Mouse (Mus musculus): ENCODE data around the gene Dnal1. TPM values are rescaled to one million over a fixed set of nuclear protein-coding genes. Genes with fewer than 3 reads are reported as not detected.

Gene Dnal1
- polyA plus RNA-seq, 1 experiment from 2014 or later = 6.1 TPM

DNA sequence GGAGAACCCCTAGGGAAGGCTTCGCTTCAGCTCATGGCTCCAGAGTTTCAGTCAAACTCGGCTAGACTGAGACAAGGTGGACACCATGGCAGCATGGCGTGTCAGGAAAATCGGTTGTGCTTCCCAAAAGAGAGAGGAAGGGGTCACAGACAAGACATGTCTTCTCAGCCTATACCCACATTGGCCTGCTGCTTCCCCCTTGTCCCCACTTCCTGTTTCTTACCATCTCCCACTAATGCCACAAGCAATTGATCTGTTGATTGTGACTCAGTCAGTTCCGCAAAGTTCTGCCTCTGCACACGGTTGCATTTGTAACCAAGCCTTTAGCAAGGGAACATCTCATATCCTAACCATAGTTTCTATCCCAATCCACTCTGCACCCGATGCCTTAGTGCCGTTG is 15.8 kb downstream of the Dnal1 start:
- no peaks in the 10 kb centered on the region for H3K4me1 ChIP-seq
- H3K4me3 ChIP-seq = no peak overlapping the region
- 92% methylated on average over 8 of the region's 8 CpGs for WGBS
- no peaks in the 10 kb centered on the region for H3K27me3 ChIP-seq
- H3K9me3 ChIP-seq = no peaks in the 10 kb centered on the region
- no peak overlapping the region for H3K4me2 ChIP-seq (replicated peaks)
- peaks cover 48% of the 10 kb centered on the region for H3K36me3 ChIP-seq
- H3K9ac ChIP-seq = no peak overlapping the region
- ATAC-seq (ENCODE audit: low FRiP score, low read depth) = no peak
- H3K27ac ChIP-seq = no peak overlapping the region

- Histone ChIP-seq H3K4me1 (no peaks in the 10 kb centered on the region), H3K4me2 (replicated peaks) (no peak overlapping the region), H3K36me3 (peaks cover 60% of the 10 kb centered on the region), H3K9ac (no peak overlapping the region), H3K9me3 (no peaks in the 10 kb centered on the region), H3K27me3 (no peaks in the 10 kb centered on the region), H3K4me3 (no peak overlapping the region), H3K27ac (no peak overlapping the region)
- ATAC-seq (ENCODE audit: low FRiP score, low read depth) = no peak
- WGBS = 59% methylated on average over 3 of the region's 3 CpGs
These were observed 18.1 kb downstream of the Dnal1 start for GRCm38 (mm10) chr12:84132265-84132664.

- Histone ChIP-seq H3K4me2 (replicated peaks) (no peak overlapping the region), H3K36me3 (peaks cover 46% of the 10 kb centered on the region), H3K27me3 (no peaks in the 10 kb centered on the region), H3K9ac (no peak overlapping the region), H3K4me1 (no peaks in the 10 kb centered on the region), H3K9me3 (no peaks in the 10 kb centered on the region), H3K4me3 (no peak overlapping the region), H3K27ac (no peak overlapping the region)
- WGBS = 93% methylated on average over 7 of the region's 7 CpGs
- no peak for ATAC-seq (ENCODE audit: low FRiP score, low read depth)
These were observed 23.0 kb downstream of the Dnal1 start for GRCm38 (mm10) chr12:84137131-84137530.

DNA sequence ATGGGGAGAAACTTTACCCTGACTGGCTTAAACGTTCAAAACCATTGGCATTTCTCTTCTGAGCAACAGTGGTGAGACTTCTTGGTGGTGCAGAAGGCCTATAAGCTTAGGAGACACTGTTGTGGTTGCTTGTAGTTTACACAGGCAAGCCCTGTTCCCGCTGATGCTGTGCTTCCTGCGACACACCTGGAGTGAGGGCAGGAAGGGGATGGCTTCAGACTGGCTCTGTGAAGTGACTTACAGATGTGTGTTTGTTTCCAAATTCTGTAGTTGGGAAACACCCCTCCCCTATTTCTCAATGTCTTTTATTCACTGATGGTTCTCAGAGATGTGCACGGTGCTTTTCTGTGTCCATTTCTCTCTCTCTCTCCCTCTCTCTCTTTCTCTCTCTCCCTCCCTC is 26.0 kb downstream of the Dnal1 start:
- no peak for ATAC-seq (ENCODE audit: low FRiP score, low read depth)
- Histone ChIP-seq H3K27me3 (no peaks in the 10 kb centered on the region), H3K9ac (no peak overlapping the region), H3K36me3 (peaks cover 48% of the 10 kb centered on the region), H3K4me3 (no peak overlapping the region), H3K27ac (no peak overlapping the region), H3K9me3 (no peaks in the 10 kb centered on the region), H3K4me1 (no peaks in the 10 kb centered on the region), H3K4me2 (replicated peaks) (no peak overlapping the region)
- 71% methylated on average over 4 of the region's 4 CpGs for WGBS

GRCm38 (mm10) chr12:84141271-84141670 is 27.1 kb downstream of the Dnal1 start:
- Histone ChIP-seq H3K36me3 (peaks cover 39% of the 10 kb centered on the region), H3K27me3 (no peaks in the 10 kb centered on the region), H3K4me1 (no peaks in the 10 kb centered on the region), H3K27ac (no peak overlapping the region), H3K4me3 (no peak overlapping the region), H3K4me2 (replicated peaks) (no peak overlapping the region), H3K9ac (no peak overlapping the region), H3K9me3 (no peaks in the 10 kb centered on the region)
- no peak for ATAC-seq (ENCODE audit: low FRiP score, low read depth)
- 86% methylated on average over 4 of the region's 4 CpGs for WGBS

DNA sequence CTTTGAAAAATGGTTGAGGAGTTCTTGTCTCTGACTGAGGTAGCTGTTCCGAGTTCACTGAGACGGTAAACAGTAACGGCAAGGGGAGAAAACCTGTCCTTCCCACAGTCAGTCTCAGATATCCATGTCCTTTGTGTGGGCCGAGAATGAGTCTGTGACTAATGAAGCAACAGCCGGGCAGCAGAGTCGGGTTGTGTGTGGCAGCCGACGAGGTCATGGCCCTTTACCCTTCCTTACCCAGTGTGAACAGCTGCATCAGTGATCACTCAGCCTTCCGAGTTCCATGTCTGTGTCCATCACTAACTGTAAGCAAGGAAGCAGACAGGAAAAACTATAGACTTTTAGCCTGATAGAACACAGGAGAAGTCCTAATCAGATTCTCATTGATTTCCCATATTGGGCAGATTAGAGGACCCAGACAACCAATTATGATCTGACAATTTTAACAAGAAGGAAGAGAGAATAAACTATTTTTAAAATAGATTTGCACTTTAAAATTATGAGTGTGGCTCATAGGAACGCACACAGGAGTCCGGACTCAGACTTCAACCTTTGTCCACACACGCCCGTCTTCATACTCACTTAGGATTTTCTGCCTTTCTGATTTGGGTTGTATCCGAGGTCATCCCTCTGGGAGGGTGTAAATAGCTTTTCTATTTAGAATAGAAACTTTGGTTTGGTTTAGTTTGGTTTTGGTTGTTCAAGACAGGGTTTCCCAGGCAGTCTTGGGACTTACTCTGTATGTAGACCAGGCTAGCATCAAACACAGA is 28.3 kb downstream of the Dnal1 start:
- Histone ChIP-seq H3K27me3 (no peaks in the 10 kb centered on the region), H3K4me3 (no peak overlapping the region), H3K9ac (no peak overlapping the region), H3K36me3 (peaks cover 36% of the 10 kb centered on the region), H3K9me3 (no peaks in the 10 kb centered on the region), H3K4me1 (no peaks in the 10 kb centered on the region), H3K4me2 (replicated peaks) (no peak overlapping the region), H3K27ac (no peak overlapping the region)
- ATAC-seq (ENCODE audit: low FRiP score, low read depth) = no peak
- 67% methylated on average over 14 of the region's 14 CpGs for WGBS

GRCm38 (mm10) chr12:84147954-84148621 is 33.9 kb downstream of the Dnal1 start, which contains the start of gene Pnma1:
Gene Pnma1 (minus strand): TSS chr12:84148489.
- Histone ChIP-seq H3K4me2 (replicated peaks) (peak within 1 kb of the TSS; percentile 96), H3K27me3 (no peaks in the 10 kb centered on the region), H3K4me3 (peak within 1 kb of the TSS; percentile 56), H3K9ac (peak within 1 kb of the TSS; percentile 74), H3K27ac (no peak within 1 kb of the TSS), H3K9me3 (no peaks in the 10 kb centered on the region), H3K36me3 (peaks cover 32% of the 10 kb centered on the region), H3K4me1 (peaks cover 23% of the 10 kb centered on the region)
- peak; percentile 86 for ATAC-seq (ENCODE audit: low FRiP score, low read depth)
- 2% methylated on average over 50 of the region's 50 CpGs for WGBS

- 17% methylated on average over 10 of the region's 10 CpGs for WGBS
- H3K27me3 ChIP-seq = no peaks in the 10 kb centered on the region
- H3K4me2 ChIP-seq (replicated peaks) = peak overlapping the region; percentile 96
- peak overlapping the region; percentile 74 for H3K9ac ChIP-seq
- H3K36me3 ChIP-seq = peaks cover 35% of the 10 kb centered on the region
- no peak for ATAC-seq (ENCODE audit: low FRiP score, low read depth)
- peaks cover 23% of the 10 kb centered on the region for H3K4me1 ChIP-seq
- no peak overlapping the region for H3K27ac ChIP-seq
- peak overlapping the region; percentile 56 for H3K4me3 ChIP-seq
- no peaks in the 10 kb centered on the region for H3K9me3 ChIP-seq
These were observed 34.5 kb downstream of the Dnal1 start for GRCm38 (mm10) chr12:84148622-84149012.

DNA sequence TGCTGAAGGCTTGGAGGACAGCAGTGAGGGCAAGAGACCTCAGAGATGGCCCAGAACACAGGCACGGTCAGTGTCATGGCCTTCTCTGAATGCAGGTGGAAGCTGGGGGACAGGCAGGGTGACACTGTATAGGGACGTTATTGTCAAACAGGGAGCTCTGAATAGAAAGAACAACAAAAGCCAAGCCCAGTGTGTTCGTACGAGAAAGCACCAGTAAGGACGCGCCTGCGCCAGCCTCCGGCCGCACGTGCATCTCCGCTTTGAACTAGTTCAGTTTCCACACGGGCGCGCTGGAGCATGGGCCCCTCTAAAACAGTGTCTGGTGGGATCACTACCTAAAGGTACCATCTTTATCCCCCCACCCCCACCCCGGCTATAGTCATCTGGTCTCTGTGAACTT is 35.8 kb downstream of the Dnal1 start:
- H3K4me2 ChIP-seq (replicated peaks) = no peak overlapping the region
- no peak for ATAC-seq (ENCODE audit: low FRiP score, low read depth)
- peaks cover 42% of the 10 kb centered on the region for H3K36me3 ChIP-seq

DNA sequence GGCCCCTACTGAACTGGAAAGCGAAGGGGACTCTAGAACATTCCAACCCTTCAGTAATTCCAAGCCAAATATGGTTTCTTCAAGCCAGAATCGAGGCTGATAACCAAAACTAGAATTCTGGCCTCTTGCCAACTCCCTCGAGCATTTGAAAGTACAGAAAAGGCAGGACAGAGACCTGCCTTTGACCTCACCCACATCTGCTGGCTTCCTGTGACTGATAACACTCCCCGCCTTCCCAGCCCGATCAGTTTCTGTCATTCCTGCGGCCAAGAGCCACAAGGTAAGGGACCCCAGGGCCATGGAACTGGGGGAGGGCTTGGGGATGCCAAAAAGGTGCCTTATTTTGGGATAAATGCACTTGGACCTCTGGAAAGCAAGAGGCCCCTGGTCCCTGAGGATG is 36.8 kb downstream of the Dnal1 start:
- WGBS = 71% methylated on average over 6 of the region's 6 CpGs
- H3K36me3 ChIP-seq = peaks cover 52% of the 10 kb centered on the region
- H3K4me3 ChIP-seq = no peak overlapping the region
- no peaks in the 10 kb centered on the region for H3K9me3 ChIP-seq
- no peak overlapping the region for H3K4me2 ChIP-seq (replicated peaks)
- H3K9ac ChIP-seq = no peak overlapping the region
- no peak overlapping the region for H3K27ac ChIP-seq
- ATAC-seq (ENCODE audit: low FRiP score, low read depth) = no peak
- H3K4me1 ChIP-seq = peaks cover 23% of the 10 kb centered on the region
- H3K27me3 ChIP-seq = no peaks in the 10 kb centered on the region

More for the DNA sequence above, 35.8 kb downstream of the Dnal1 start:
- H3K27ac ChIP-seq = no peak overlapping the region
- no peak overlapping the region for H3K9ac ChIP-seq
- 90% methylated on average over 15 of the region's 15 CpGs for WGBS
- peaks cover 23% of the 10 kb centered on the region for H3K4me1 ChIP-seq
- no peaks in the 10 kb centered on the region for H3K9me3 ChIP-seq
- H3K4me3 ChIP-seq = no peak overlapping the region
- H3K27me3 ChIP-seq = no peaks in the 10 kb centered on the region

GRCm38 (mm10) chr12:84151911-84152310 is 37.7 kb downstream of the Dnal1 start:
- H3K27me3 ChIP-seq = no peaks in the 10 kb centered on the region
- H3K27ac ChIP-seq = no peak overlapping the region
- H3K4me2 ChIP-seq (replicated peaks) = no peak overlapping the region
- peaks cover 58% of the 10 kb centered on the region for H3K36me3 ChIP-seq
- no peaks in the 10 kb centered on the region for H3K9me3 ChIP-seq
- H3K4me1 ChIP-seq = peaks cover 23% of the 10 kb centered on the region
- no peak for ATAC-seq (ENCODE audit: low FRiP score, low read depth)
- no peak overlapping the region for H3K9ac ChIP-seq
- WGBS = 86% methylated on average over 10 of the region's 10 CpGs
- H3K4me3 ChIP-seq = no peak overlapping the region

DNA sequence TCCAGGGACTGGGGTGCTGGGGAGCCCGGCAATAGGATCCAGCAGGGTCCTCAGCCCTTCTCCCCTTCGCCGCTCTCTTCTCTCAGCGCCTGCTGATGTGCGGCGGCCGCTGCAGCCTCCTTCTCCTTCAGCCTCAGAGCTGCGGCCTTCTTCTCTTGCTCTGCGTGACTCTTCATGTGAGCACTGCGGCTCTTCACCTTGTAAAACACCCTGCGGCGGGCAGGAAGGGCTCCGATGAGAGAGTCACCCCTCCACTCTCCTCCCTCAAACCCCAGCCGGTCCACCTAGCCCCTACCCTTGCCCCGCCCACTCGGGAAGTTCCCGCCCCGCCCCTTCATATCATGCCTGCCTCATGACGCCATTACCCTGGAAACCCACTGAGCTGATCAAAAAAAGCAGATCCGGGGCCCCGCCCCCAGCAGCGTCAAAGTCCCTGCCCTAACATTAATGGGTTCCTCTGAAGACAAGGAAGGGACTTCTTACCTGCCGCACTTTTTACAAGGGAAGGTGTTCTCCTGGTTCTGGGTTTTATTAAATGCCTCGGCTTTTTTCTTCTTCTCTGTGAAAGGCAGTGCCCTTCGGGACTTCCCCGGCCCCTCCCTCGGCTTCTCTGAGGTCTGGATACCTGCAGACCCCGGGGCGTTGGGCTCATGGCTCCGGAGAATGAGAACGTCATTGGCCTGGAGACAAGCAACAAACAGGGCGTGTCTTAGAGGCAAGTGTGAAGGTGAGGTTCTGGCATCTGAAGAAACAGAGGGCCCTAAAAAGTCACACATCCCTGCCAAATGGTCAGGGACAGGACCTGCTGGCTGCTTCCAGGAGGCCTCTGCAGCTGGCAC is 38.4 kb downstream of the Dnal1 start:
- Histone ChIP-seq H3K4me2 (replicated peaks) (peak overlapping the region; percentile 11), H3K27me3 (no peaks in the 10 kb centered on the region), H3K4me3 (no peak overlapping the region), H3K9me3 (no peaks in the 10 kb centered on the region), H3K27ac (no peak overlapping the region), H3K36me3 (peaks cover 57% of the 10 kb centered on the region), H3K4me1 (peaks cover 23% of the 10 kb centered on the region), H3K9ac (no peak overlapping the region)
- 54% methylated on average over 32 of the region's 32 CpGs for WGBS
- no peak for ATAC-seq (ENCODE audit: low FRiP score, low read depth)

Data from limb, embryonic 13.5 days (tissue).